Mouse (Mus musculus) embryonic fibroblast, embryonic 13.5 days (primary cell): ENCODE measurements around the gene Tmem240. TPM values are rescaled to one million over a fixed set of nuclear protein-coding genes. Genes with fewer than 3 reads are reported as not detected.
"Not testable (repeated sequence)": the region's sequence is repeated elsewhere in the genome, so short reads cannot be mapped to it uniquely, and the experiment has no call there.

Experiments
- H3K27ac ChIP-seq: 2 replicates; pipeline ENCODE4 v1.5.1; 2012; ENCODE audit warnings: low read length, control low read depth, inconsistent platforms; ENCODE audit not compliant: insufficient read depth
- H3K4me1 ChIP-seq: 2 replicates; pipeline ENCODE4 v1.6.1; 2011; ENCODE audit warnings: low read length; ENCODE audit not compliant: control insufficient read depth, insufficient read depth
- H3K4me3 ChIP-seq: 2 replicates; pipeline ENCODE4 v1.5.1; 2011; ENCODE audit warnings: mild to moderate bottlenecking, control low read depth, low read length; ENCODE audit not compliant: insufficient read depth
- CTCF ChIP-seq: IDR thresholded peaks from 2 replicates; pipeline ENCODE4 v1.5.1; 2011; ENCODE audit warnings: mild to moderate bottlenecking, control low read depth, low read length, moderate library complexity, borderline replicate concordance; ENCODE audit not compliant: insufficient read depth
- POLR2A ChIP-seq: IDR thresholded peaks from 2 replicates; pipeline ENCODE4 v1.6.1; 2011; ENCODE audit warnings: low read depth, mild to moderate bottlenecking, control low read depth, low read length, moderate library complexity
- polyA plus RNA-seq: library from polyadenylated mRNA; stranded (reverse); fragments of >200 nt; gene quantifications from 2 replicates; pipeline ENCODE4 v1.2.4, GENCODE M21; 2011; ENCODE audit warnings: low read depth; ENCODE audit not compliant: missing spikeins, insufficient read length

Tmem240 gene
- 1.0 and 1.2 TPM in 2 replicates for polyA plus RNA-seq

DNA sequence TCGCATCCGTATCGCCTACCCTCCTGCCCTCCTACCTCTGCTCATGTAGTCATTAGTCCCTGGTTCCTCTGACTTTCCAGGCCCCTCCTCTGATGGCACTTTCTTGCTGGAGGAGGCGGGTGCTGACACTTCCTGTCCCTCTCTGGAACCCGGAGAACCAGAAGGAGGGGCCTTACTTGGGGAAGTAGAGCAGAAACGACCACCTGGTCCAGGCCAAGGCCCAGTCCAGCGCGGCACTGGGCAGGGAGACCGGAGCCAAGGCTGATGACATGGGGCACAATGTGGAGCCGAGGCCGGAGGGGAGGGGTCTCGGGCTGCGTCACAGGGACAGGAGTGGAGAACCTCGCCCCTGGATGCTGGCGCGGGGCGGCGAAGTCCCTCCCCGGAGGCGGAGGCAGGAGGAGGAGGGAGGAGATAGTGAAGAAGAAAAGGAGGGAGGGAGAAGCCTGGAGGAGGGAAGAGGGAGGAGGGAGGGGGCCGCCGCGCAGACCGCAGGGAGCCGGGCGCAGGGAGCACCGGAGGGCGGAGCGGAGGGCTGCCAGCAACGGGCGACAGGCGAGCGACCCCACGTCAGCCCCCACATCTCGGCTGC, at the start of gene Tmem240:
Gene Tmem240, plus strand, starts transcription at position 451 of the 592 bp plus-strand sequence.
- H3K4me1 ChIP-seq = peaks cover 7% of the 10 kb centered on the region; the same call in 1 of the 2 replicates
- TF ChIP-seq POLR2A (peak; percentile 92), CTCF (no peak)
- H3K27ac ChIP-seq = peak within 1 kb of the TSS; percentile 61
- peak within 1 kb of the TSS; percentile 42 for H3K4me3 ChIP-seq

DNA sequence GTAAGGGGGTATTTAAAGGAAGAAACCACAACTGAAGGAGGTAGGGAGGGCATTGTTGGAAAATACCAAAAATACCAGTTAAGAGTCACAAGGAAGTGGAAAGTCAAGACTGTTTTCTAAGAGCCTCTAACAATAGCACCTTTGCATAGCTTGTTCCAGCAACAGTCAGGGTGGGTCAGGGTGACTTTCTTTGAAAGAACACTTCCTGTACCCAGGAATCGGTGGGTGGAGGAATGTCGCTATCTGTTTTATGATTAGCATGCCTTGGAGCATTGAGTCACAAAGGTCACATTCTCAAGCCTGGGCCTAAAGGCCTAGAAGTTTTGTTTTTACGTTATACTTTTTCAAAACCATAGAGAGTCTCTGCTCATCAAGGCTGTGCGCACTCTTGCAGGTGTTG, 46.8 kb upstream of the Tmem240 start:
- H3K4me3 ChIP-seq, H3K4me1 ChIP-seq, H3K27ac ChIP-seq: not testable (repeated sequence)

DNA sequence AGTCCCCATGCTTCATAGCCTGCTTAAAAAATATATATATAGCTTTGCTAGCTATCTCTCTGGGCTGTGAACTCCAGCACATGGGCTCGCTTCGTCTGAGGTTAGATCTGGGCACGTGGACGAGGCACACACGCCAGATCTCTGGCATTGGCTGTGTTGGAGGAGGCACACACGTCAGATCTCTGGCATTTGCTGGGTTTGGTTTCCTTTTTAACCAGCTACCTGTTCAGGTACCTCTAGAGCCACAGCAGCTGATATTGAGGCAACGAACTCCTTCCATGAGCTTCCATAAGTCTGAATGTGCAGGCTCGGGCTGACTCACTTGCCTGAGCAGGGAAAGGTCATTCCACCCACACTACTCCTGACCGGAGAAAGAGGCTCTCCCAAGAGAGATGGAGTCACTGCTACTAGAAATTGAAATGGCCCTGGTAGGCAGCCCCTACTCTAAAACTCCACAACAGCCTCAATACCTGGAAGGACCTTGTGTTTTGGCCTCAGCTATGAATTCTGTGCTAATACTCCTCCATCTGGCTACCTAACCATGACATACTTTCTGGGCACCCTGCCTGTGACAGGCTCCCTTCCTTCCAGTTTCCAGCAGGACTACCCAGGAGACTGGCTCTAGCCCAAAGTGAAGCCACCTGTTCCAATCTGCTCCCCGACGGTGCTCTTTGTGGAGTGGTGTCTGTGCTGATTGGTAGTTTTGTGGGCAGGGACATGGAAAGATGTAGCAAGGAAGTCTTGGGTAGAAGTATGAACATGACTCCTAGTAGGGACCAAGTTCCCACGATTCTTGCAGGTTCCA, 43.8 kb upstream of the Tmem240 start:
- Histone ChIP-seq H3K27ac (no peak overlapping the region), H3K4me3 (no peak overlapping the region), H3K4me1 (no peaks in the 10 kb centered on the region)
- no peak for TF ChIP-seq CTCF
- no peak for TF ChIP-seq POLR2A

DNA sequence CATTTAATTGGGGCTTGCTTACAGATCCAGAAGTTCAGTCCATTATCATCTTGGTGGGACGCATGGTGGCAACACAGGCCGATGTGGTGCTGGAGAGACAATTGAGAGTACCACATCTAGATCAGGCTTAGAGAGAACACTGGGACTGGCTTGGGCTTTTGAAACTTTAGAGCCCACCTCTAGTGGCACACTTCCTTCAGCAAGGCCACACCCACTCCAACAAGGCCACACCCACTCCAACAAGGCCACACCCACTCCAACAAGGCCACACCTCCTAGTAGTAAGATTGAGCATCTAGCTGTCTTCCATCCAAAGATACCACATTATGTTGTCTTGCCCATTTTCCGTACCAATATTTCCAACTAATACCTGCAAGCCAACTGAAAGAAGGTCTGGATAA, 42.2 kb upstream of the Tmem240 start:
- TF ChIP-seq POLR2A (no peak), CTCF (no peak)

DNA sequence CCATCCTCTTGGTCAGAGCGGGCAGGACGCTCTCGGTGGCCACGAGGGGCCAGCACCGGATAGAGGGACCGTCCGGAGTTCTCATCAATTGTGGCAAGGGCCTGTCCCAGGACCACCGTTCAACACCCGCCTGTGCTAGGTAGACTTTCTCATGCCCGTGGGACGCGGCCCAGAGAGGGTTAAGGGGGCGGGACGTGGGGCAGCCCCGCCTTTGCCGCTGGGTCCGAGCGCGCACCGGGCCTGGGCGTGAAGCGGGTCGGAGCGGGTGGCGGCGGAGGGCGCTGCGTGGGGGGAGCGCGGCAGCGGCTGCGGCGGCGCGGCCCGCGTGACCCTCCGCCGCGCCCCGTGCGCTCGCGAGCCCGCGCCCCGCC, 40.5 kb upstream of the Tmem240 start, which contains the start of gene Fndc10:
Gene Fndc10, plus strand, starts transcription at position 232 of the 371 bp plus-strand sequence.
- H3K4me1 ChIP-seq = peaks cover 17% of the 10 kb centered on the region
- TF ChIP-seq CTCF (no peak), POLR2A (peak; percentile 47; the same call in 1 of the 2 replicates)
- H3K27ac ChIP-seq = peak within 1 kb of the TSS; percentile 1
- peak within 1 kb of the TSS; percentile 37 for H3K4me3 ChIP-seq

More for the DNA sequence above, 42.2 kb upstream of the Tmem240 start:
- H3K4me1 ChIP-seq = peaks cover 12% of the 10 kb centered on the region
- H3K4me3 ChIP-seq = no peak overlapping the region
- no peak overlapping the region for H3K27ac ChIP-seq

DNA sequence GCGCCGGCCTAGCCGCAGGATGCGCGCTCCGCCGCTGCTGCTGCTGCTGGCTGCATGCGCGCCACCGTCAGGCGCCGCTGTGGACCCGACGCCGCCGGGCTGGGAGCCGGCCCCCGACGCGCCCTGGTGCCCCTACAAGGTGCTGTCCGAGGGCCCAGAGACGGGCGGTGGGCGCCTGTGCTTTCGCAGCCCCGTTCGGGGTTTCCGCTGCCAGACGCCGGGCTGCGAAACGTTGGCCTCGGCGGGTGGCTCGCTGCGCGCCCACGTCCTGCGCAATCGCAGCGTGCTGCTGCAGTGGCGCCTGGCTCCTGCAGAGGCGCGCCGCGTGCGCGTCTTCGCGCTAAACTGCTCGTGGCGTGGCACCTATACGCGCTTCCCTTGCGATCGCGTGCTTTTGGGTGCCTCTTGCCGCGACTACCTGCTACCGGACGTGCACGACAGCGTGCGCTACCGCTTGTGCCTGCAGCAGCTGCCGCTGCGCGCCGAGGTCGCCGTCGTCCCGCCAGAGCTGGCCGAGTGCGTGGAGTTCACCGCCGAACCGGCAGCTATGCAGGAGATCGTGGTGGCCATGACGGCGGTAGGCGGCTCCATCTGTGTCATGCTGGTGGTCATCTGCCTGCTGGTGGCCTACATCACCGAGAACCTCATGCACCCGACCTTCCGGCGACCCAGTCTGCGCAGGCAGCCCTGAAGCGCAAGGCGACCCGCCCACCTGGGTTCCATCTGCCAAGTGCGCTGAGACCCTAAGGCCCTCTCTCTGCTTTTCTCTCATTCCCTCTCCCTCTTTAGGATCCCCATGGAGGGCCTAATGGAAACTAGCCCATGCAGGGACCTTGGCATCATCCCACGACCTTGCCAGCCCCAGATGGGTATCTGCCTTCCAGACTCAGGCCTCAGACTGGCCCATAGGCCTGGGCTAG, 39.9 kb upstream of the Tmem240 start:
- H3K4me3 ChIP-seq = peak overlapping the region; percentile 37
- TF ChIP-seq CTCF (peak; percentile 23; the same call in 1 of the 2 replicates), POLR2A (peak; percentile 59)
- peak overlapping the region; percentile 1 for H3K27ac ChIP-seq
- peaks cover 17% of the 10 kb centered on the region for H3K4me1 ChIP-seq

DNA sequence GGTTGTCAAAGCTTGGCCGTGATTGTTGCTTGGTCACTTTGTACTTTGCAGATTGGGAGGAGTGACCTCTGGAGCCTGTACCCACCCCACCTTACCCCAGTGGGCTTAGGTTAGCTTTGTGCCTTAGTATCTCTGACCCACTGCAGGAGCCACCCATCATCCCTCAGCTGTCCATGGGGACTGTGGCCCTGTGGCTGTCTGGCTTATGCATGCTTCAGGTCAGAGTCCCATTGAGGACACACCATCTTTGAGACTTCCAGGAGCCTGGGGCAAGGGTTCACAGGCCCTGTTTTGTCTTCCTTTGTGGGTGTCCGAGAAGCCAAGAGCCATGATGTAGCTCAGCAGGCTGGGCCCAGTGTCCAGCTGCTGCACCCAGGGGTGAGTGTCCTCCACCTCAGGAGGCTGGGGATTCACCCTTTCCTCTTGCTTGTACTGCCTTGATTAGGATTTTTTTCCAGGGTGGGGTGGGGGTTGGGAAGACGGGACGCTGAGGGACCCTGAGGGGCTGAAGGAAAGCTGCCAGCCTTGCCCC, 39.0 kb upstream of the Tmem240 start:
- no peak overlapping the region for H3K27ac ChIP-seq
- H3K4me3 ChIP-seq = no peak overlapping the region
- TF ChIP-seq CTCF (no peak), POLR2A (no peak)

DNA sequence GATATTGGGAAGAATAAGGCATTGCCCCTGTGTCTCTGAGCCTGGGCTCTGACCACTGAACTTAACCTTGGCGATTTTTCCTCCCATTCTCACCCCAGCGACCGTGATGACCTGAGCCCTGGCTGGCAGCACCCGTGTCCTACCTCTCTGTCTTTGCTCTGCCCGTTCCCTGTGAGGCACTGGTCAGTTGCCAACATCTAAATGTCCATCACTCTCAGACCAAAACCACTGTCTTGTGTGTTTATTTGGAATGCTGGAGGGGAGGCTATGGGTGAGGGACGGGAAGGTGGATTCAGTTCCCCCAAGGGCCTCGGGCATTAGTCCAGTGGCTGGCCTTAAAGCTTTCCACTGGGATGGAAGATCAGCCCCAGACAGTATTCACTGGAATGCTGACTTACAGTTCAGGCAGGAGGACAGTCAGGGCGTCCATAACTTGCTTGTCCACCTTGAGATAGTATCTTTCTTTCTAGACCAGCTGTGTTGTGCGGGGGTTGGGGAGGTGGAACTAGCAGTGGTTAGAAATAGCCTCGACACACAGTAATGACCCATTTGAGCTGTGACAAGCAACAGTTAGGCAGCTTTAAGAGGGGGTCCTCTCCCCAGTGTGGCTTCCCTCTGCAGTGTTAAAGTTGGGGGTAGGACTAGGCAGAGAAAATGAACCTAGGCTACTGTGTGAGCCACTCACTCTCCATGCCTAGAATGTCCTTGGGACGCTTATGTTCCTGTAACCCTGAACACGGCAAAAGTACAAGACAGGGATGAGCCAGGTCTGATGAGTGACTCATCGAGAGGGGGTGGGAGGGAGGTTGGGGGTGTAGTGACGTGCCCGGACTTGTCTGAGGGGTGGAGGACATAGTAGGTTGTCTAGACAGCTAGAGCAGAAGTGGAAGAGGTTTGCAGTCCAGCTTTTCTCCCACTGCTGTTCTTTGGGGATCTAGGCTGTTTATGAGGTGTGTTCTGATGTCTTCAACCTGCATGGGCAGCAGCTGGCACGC, 38.0 kb upstream of the Tmem240 start:
- Histone ChIP-seq H3K27ac (peak overlapping the region; percentile 71), H3K4me1 (peaks cover 17% of the 10 kb centered on the region), H3K4me3 (no peak overlapping the region)
- TF ChIP-seq CTCF (no peak), POLR2A (peak; percentile 49; the same call in 1 of the 2 replicates)

More for the DNA sequence above, 39.0 kb upstream of the Tmem240 start:
- peaks cover 17% of the 10 kb centered on the region for H3K4me1 ChIP-seq
